ENCODE assay signal across 8 mouse cellular contexts in the genomic region with DNA sequence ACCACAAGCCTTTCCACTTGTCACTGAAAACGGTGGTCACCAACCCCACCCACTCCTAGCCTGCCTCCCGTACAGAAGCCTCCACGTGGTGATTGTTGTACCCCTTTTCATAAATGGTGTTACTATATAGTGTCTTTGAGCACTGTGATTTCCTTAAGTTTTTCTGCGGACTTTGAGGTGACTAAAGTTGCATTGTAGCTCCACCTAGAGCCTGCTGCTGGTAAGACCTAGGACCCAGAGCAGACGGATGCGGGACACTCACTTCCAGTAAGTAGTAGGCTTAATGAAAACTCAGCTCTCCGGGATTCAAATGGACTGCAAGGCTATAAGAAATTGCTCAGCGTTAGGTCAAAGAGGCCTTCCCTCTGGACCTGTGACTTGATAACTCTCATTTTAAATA.
DNase-seq lines count a peak whose midpoint lies in the region; ATAC-seq lines count a peak whose summit lies in the region.

No protein-coding gene starts in this region.

- no peak overlapping the region for H3K9ac ChIP-seq in hindbrain, embryonic 15.5 days

- WGBS in hindbrain, embryonic 15.5 days, result 3% methylated on average over 8 of the region's 8 CpGs

- H3K36me3 ChIP-seq in hindbrain, embryonic 15.5 days, result no peaks in the 10 kb centered on the region

- no peak overlapping the region for H3K27ac ChIP-seq in hindbrain, embryonic 15.5 days (replicated peaks)

- H3K9me3 ChIP-seq in hindbrain, embryonic 15.5 days, result no peaks in the 10 kb centered on the region

- H3K27me3 ChIP-seq in hindbrain, embryonic 15.5 days, result no peaks in the 10 kb centered on the region

- no peak overlapping the region for H3K4me2 ChIP-seq in hindbrain, embryonic 15.5 days

- ATAC-seq in hindbrain, embryonic 15.5 days (ENCODE audit: low FRiP score, low read depth), result peak; percentile 71; the same call in 1 of the 2 replicates
- no peak for ATAC-seq in erythroblast, adult 5-6 weeks (replicated peaks; ENCODE audit: low FRiP score, poor library complexity, severe bottlenecking)

- DNase-seq in T-cell, adult 2 months (ENCODE audit: low spot score), result peak; percentile 32
- DNase-seq in cerebellum, postnatal 25 days, result peak; percentile 68 to 76
- peak; percentile 75 for DNase-seq in gastrocnemius, adult 18-20 months (ENCODE audit: low spot score)
- DNase-seq in layer of hippocampus, postnatal 25 days (ENCODE audit: extremely low spot score in 1 of 2, low spot score in 1 of 2), result peak; percentile 53 to 77
- DNase-seq in lung, postnatal 4 days, result peak; percentile 57 to 82
- DNase-seq in right cerebral cortex, postnatal 14 days, result peak; percentile 71

- no peaks in the 10 kb centered on the region for H3K4me1 ChIP-seq in hindbrain, embryonic 15.5 days (replicated peaks)

- H3K4me3 ChIP-seq in hindbrain, embryonic 15.5 days, result no peak overlapping the region
